Mouse (Mus musculus) forelimb bud, embryonic 11.5 days (tissue): ENCODE data around the gene Pitpnm2.
A peak's percentile ranks its signal among the peaks of the same experiment; 100 is the strongest.

ENCODE experiments used
- DNase-seq: peaks from one replicate; pipeline ENCODE4 v3.0.0-alpha.2; 2012; ENCODE audit warnings: low read depth, low spot score

The Pitpnm2 gene

DNA sequence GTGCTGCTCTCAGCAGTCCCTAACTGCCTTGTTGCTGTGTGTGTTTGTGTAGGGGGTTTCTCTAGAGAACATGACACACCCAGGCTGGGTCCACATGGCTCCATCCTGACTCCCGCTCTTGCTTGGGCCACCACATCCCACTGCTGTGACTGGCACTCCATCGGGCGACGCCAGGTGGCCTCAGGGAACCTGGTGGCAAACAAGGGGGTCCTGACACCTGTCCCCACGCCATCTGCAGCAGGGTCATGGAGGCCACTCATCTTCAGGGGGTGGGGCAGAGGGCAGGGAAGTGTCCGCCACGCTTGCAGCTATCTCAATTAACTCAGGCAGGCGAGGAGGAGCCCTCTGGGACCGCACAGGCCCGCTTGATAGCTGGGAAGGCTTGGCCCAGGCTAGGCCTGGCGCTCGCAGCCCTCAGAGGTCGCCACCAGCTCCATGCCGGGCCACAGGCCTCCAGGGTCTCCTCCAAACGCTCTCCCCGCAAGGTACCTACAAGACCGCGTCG lies 154.4 kb downstream of the Pitpnm2 start:
- no peak for DNase-seq

DNA sequence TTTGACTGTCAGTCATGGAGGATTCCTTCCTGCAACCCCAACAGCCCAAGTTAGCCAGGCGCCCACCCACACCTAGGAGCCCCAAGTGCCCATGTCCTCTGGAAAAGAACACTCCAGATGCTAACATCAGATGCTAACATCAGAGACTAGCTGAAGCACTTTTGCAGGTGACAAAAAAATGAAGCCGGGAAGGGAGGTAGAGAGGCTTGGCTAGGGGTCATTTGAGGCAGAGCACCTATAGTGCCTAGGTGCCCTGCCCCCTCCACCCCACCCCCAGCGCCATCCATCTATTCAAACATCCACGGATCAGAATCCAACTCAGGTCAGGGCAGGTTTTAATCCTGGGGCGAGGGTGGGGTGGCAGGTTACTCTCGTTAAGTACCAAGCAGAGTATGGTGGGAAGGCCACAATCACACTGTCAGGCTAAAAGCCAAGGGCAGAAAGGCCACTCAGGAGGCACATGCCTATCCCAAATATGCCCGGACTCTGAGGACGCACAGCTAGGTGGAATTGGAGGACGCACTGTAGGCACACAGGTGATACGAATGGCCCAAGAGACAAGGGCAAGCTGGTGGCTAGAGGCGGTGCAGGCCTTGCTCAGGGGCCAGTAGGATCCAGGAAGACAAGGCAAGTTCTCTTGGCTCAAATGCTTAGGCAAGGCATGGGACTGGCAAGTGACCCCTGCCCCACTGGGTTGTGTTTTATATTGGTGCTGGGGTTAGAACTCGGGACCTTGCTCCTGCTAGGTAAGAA lies 155.5 kb downstream of the Pitpnm2 start:
- DNase-seq: no peak

DNA sequence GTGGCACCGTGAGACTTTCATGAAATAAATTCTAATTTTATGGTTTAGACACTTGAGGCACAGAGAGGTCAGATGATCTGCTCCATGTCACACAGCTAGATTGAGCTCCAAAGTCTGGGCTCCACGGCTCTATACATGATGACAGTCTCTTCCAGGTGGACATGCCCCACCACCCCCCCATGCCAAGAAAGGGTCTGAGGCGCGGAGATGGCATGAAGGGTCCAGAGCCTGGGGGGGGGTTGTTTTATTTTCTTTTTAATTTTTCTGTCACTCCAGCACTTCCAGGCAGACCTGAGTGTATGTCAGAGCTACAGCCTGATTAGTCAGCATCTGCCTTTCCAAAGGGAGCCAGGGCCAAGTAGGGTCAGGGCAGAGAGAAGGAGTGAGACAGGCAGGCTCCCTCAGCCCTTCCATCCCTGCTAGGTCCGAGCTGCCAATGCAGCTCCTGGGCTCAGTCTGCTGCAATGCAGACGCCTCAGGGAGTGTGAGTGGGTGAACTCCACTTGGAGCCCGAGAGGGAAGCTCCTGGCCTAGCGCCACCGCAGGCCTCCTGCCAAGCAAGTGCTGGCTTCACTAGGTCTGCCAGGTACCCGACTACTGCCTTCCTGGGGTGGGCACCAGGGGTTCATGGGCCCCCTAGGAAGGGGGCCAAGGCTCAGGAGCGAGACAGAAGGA lies 156.3 kb downstream of the Pitpnm2 start:
- DNase-seq: no peak

DNA sequence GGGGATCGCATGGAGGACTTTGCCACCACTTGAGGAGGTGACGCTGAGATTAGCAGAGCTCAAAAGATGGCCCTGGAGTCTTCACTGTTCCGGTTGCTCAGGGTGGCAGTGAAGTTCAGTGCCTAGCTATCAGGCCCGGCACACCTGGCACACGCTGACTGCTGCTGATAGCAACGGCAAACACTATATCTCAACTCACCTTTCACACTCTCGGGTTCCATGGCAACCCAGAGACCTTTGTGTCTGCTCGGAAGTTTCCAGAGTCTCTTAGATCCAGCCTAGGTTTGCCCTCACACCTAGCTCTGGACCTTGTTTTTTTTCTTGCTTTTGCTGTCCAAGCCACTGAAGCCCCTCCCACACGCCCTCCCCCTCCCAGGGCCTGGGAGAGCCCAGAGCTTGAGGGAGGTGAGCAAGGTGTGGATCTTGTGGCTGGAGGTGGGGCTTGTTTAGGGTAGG lies 157.6 kb downstream of the Pitpnm2 start:
- no peak for DNase-seq

DNA sequence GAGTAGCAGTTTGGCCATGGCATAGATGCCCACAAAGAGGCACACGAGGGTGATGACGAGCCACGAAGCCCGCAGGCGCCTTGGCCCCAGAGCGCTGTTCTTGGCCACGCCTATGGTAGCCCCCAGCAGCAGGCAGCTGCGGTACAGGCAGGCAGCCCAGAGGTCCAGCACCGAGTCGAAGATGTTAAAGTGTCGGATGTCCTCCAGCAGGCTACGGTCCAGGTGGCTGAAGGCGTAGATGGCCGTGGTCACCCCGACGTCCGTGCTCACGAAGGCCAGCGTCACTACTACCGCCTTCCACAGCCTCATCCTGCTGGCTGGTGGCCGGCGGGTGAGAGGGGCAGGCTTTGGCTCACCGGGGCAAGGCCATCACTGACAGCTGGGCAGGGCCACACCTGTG lies 159.7 kb downstream of the Pitpnm2 start:
- no peak for DNase-seq

DNA sequence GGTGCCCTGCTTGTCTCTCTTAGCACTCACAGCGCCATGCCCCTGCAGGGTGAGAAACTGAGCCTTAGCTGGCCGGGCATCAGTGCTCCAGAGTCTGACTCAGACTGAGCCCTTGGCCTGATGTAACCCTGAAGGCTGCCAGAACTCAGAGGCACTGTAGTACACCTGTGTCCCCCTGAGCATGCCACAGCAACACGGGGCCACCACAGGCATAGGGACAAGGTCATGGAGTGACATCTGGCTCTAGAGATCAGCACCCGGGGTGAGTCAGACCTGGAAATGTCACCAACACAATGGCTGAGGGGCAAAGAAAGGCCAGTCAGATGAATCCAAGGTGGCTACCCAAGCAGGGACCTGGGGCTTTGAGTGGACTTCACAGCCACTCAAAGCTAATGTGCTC lies 162.7 kb downstream of the Pitpnm2 start:
- no peak for DNase-seq

DNA sequence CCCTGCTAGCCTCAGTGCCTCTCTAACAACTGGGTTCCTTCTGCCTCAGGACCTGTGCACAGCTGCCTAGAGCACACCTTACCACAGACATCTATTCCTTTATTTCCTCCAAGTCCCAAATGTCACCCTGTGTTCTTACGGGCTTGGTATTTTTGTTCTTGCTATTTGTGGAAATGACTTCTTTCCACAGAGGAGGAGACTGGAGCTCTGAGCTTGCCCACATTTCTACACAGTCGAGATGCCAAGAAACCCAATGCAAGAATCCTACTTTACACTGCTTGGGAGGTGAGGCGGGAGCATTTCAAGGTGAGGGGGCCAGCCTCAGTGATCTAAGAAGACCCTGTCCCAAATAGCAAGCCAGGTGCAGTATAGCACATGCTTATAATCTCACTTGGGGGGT lies 164.0 kb downstream of the Pitpnm2 start:
- DNase-seq: no peak

DNA sequence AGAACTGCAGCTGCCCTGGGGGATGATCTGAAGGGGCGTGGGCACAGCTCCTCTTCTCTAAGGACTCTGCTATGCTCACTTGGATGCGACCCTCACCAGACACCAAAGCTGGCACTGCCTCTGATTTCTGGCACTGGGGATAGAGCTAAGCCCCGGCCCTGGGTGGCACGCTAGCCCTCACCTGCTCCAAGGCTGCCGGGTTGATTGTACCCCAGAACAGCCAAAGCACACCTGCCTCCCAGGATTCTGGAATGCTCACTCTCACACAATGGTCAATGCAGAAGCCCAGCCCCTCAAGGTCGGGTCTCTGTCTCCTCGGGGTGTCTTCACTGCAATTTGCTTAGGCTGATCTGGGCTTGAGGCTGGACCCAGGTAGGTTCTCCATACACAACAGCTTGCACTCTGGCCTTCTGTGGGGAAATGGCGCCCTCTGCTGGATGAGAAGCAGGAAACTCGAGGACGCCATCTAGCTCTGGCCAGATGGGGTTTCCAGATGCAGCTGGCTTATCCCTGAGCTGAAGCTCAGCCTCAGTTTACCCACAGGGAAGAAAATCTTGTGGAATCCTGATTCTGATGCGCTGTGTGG lies 164.9 kb downstream of the Pitpnm2 start:
- peak; percentile 81 for DNase-seq

DNA sequence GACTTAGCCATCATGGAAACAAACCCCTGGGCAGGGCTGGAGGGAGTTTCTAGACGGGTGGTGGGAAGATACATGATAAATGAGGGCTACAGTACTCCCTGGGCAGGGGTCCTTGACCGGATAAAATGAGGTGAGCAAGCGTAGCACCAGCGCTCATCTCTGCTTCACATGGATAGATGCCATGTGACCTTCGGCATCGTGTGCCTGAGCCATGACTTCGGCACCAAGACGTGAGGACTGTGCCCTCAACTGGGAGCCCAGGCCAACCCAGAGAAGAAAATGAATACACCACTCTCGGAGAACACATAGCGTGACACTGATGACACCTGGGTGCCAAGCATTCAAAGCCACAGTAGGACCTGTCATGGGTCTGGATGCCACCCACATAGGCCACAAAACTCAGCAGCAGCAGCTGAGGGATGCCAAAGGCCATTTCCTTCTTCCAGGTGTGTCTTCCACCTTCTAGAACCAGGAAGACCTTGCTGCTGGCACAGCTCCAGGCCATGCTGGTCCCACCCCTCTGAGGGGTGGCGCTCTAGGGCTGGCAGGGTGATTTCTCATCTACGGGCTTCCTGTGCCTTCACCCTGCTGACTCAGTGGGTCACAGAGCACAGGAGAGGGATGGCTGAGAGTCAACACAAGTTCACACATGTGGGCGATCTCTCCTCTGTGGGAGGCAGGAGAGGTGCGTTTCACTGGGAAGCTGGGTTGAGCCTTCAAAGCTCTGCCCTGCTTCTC lies 165.5 kb downstream of the Pitpnm2 start:
- no peak for DNase-seq

DNA sequence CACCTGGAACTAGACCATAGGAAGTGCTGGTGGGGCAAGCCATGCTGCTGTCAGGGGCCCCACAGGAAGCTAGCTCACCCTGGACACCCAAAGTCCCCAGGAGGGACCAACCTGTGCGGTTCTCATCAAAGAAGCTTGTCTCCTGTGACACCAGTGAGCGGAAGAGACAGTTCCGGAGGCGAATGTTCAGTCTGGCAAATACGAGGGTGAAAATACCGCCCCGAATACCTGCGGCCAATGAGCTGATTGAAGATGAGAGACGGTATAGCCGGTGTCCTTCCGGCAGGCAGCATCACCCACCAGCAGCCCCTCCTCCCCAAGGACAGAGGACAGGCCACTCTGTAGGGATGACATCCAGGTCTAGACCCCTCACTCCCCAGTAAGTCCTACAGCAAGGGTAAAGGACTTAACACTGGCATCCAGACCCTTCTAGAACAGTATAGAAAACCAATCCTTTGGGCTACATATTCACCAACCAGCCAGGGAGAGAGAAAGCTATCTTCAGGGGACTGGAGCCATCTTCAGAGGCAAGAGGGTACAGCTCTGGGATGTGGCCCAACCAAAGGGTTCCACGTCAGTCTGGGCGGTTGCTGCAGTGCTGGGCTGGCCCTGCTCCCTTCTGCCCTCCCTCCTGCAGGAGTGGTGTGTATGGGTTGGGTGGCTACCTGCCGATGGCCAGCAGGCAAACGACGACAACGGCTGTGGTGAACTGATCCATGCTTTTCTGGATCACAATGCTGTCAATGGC lies 166.4 kb downstream of the Pitpnm2 start:
- DNase-seq: no peak

DNA sequence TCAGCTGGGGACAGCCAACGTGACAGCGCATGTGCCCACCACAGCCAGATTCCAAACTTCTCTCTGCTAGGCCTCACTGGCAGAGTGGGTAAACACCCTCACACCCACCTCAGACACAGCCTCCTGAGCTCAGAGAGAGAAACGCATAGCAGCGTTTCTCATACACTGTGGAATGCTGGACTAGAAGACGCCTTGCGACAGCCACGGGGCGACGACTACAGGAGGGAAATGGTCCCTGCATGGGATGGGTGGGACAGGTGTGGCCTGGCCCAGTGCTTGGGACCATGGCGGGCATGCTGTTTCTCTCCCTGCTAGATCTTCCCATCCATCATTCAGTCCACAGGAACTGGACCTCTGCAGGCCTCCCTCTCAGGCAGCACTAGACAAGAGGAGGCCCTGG lies 167.1 kb downstream of the Pitpnm2 start:
- DNase-seq: no peak

DNA sequence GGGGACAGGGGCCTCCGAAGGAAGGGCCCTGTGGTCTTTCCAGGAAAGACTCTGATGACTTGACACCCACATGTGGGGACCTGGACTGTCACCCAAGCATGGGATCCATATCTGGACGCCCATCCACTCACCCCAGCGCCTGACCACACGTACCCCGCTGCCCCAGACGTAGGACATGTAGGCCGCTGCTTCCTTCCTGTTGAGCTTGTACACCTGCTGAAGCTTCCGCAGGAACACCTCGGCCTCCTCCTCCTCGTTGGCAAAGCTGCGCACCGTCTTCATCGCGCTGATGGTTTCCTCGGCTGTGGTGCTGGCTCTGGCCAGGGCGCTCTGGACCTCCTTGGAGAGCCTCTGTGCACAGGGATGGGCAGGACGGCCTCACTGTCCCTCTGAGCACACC lies 169.7 kb downstream of the Pitpnm2 start:
- no peak for DNase-seq

DNA sequence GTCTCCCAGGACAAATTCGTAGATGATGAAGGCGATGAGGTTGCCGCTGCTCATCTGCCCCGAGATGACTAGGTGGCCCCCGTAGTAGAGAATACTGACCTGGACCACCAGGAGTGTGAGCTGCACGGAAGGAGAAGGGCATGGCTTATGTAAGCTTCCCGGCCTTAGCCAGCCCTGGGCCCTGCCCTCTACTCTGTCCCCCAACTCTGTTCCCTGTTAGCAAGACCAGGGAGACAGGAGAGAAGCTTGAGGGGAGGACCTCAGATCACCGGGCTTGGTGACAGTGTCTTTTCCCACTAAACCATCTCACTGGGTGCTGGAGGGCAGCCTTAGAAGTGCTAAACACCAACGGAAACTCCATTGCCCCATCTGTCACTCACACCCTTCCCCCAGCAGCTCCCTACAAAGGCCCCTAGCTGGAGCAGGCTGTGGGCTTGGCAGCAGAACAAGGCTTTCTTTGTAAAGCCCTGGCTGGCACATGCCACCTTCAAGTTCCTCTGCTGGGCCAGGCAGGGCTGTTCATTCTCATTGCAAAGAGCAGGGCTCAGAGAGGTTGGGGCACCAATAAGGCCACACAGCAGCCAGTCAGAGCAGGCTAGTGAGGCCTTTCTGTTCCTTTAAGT lies 170.7 kb downstream of the Pitpnm2 start:
- DNase-seq: no peak

DNA sequence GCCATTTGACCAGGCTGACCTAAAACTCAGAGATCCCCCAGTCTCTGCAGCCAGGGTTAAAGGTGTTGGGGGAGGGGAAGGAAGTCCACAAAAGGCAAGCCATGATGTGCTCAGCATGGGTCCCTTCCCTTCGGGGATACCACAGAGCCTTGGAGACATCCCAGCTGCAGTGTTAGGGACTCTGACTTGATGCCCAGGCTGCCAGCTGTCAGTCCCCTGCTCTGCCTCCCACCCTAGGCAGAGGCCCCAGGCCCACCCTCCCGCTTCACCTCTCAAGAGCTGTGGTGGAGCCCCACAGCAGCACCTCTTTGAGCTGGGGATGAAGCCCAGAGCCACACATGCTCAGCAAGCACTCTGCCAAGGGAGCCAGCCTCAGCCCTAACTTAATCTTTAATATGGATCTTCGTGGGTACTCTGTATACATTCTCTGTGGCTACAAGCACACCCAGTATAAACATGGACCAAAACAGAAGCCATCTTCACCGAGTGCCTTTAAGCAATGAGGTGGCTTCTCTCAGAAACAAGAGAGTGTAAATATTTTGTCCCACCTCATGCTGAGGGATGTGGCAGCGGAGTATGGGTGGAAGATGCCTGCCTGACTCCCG lies 171.6 kb downstream of the Pitpnm2 start:
- no peak for DNase-seq

DNA sequence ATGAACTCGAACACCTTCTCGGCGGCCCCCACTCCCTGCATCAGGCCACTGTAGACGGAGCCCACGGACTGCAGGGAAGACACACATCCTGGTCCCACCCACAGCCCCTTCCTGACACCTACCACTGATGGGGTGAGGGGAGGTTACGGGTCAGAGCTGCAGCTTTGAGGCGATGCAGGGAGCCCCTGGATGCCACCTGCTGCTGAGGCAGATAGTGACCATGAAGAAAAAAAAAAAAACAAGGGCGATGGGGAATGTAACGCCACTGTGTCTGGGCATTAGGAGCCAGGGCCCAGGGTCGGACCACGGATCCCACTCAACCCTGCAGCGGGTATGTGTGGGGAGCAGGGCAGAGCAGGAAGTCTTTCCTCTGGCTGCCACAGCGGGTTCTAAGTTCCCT lies 172.3 kb downstream of the Pitpnm2 start:
- DNase-seq: no peak

DNA sequence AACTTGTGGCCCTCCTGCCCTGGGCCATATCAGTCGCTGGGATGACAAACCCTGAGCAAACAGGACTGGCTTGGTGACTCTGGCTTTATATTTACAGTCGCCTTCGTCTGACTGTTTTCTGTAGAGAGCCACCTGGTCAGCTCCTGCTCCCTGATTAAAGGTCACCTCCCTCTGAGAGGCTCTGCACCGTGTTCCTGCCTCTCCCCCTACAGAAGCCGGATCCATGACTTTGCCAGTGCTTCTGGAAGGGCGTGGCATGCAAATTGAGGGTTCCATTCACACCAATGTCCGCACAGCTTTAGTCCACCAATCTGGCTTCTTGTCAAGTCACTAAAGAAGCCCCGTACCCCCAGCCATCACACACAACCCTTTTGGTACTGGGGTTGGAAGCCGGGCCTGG lies 173.0 kb downstream of the Pitpnm2 start:
- DNase-seq: no peak

DNA sequence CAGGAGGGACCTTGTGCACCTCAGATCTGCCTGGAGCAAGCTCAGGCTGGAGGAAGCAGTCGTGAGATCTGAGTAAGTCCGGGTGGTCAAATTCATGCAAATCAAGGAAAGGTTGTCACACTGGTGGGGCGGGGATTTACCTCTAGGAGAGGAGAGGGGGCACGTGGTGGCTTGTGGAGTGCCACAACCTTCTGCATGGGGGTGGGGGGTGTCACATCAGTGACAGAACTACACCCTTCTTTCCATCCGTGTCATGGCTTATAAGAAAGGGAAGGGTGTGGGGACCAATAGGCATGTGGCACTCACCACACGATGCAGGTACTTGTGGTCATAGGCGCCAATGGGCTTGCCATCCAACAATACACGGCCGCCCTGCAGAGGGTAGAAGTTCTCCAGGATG lies 173.8 kb downstream of the Pitpnm2 start:
- DNase-seq: no peak

DNA sequence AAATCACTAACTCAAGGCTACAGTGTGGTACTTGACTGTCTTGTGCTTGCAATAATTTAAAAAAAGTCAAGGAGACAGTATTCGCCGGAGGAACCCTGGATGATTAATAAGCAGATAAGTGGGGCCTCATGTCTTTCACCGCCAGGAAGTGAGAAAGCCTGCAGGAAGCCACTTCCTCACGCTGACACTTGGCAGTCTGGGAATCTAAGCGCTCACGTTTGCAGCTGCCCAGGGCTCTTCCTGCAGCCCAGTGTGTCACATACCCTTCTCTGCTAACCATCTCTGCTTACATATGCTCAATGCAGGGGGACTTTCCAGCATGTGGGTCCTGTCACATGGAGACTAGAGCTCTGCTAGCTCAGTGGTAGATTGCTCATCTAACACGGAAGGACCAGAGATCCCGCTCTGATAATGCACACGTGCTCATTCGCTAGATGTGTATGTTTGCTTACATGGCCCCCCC lies 174.7 kb downstream of the Pitpnm2 start:
- no peak for DNase-seq

DNA sequence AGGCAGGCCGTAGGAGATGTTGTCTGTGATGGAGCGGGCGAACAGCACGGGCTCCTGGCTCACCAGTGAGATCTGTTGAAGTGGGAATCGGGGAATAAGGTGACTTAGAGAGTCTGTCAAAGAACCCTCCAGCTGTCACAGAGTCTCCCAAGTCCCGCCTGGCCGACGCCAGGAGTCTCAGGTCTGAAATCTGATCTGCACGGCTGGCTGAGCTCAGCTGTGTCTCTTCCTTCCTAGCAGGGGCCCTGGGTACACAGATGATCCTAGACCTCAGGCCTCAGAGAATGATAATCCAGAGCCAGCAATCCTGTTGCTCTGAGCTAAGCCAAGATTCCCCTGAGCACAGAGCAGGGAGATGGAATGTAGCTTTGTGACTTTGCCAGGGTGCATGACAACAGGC lies 175.9 kb downstream of the Pitpnm2 start:
- no peak for DNase-seq

DNA sequence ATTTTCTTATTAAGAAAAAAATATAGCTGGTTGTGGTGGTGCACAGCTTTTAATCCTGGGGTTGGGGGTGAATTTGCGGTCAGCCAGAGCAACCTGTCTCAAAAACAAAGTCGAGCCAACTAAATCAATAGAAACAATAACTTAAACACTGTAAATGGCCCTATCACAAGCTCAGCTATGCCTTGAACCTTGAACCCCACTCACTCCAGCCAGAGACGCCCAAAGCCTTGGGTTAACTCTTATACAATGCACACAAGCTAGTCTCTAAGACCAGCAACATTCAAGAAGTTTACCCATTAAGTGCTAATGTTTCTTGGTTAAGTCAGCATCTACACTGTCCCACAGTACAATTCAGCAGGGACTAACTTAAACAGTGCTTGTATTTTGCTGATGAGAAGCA lies 179.9 kb downstream of the Pitpnm2 start:
- DNase-seq: no peak
